Mouse (Mus musculus) brain, embryonic 14.5 days (tissue): ENCODE data around the gene Sec14l1.

Experiments used
- CTCF ChIP-seq: fragments of 200-500 bp; IDR thresholded peaks from 2 replicates; pipeline ENCODE4 v1.5.1; 2012; ENCODE audit warnings: inconsistent platforms, mild to moderate bottlenecking, moderate library complexity, borderline replicate concordance; ENCODE audit not compliant: insufficient read depth, insufficient read length; ENCODE audit errors: extremely low read depth
- POLR2A ChIP-seq: fragments of 200-500 bp; IDR thresholded peaks from 2 replicates; pipeline ENCODE4 v1.6.1; 2012; ENCODE audit warnings: mild to moderate bottlenecking, inconsistent platforms, borderline replicate concordance; ENCODE audit not compliant: poor library complexity, insufficient read depth, insufficient read length, severe bottlenecking; ENCODE audit errors: extremely low read depth

- no peak for TF ChIP-seq CTCF
- TF ChIP-seq POLR2A = no peak
Measured at GRCm38 (mm10) chr11:117118721-117119321, 3.9 kb downstream of the Sec14l1 start.
